Mouse (Mus musculus) liver, embryonic 13.5 days (tissue): Measurements from ENCODE around the gene Hrh3. TPM values are rescaled to one million over a fixed set of nuclear protein-coding genes. Genes with fewer than 3 reads are reported as not detected.

Experiments used
- ATAC-seq: fragments of 200-750 bp; cut with Nextera tagmentation; 2 replicates; pipeline ENCODE4 v1.8.0; 2017; ENCODE audit warnings: low read depth, mild to moderate bottlenecking, moderate number of reproducible peaks, moderate library complexity
- DNase-seq: peaks from one replicate; pipeline ENCODE4 v3.0.0; 2022
- H3K27ac ChIP-seq: fragments of 300-500 bp; sonication (generic); 2 replicates; pipeline ENCODE4 v1.5.1; 2015; ENCODE audit warnings: moderate library complexity, mild to moderate bottlenecking, inconsistent platforms
- H3K27me3 ChIP-seq: fragments of 300-500 bp; sonication (generic); 2 replicates; pipeline ENCODE4 v1.6.1; 2015; ENCODE audit warnings: mild to moderate bottlenecking, inconsistent platforms
- H3K36me3 ChIP-seq: fragments of 300-500 bp; sonication (generic); 2 replicates; pipeline ENCODE4 v1.6.1; 2015; ENCODE audit warnings: mild to moderate bottlenecking, inconsistent platforms
- H3K4me1 ChIP-seq: fragments of 300-500 bp; sonication (generic); replicated peaks from 2 replicates; pipeline ENCODE4 v1.6.1; 2015; ENCODE audit warnings: inconsistent platforms
- H3K4me2 ChIP-seq: fragments of 300-500 bp; sonication (generic); 2 replicates; pipeline ENCODE4 v1.6.1; 2015; ENCODE audit warnings: inconsistent platforms, mild to moderate bottlenecking, moderate library complexity
- H3K4me3 ChIP-seq: fragments of 300-500 bp; sonication (generic); replicated peaks from 2 replicates; pipeline ENCODE4 v1.5.1; 2015; ENCODE audit warnings: mild to moderate bottlenecking, inconsistent platforms
- H3K9ac ChIP-seq: fragments of 300-500 bp; sonication (generic); 2 replicates; pipeline ENCODE4 v1.6.1; 2015; ENCODE audit warnings: mild to moderate bottlenecking, inconsistent platforms
- H3K9me3 ChIP-seq: fragments of 300-500 bp; sonication (generic); replicated peaks from 2 replicates; pipeline ENCODE4 v1.6.1; 2016; ENCODE audit warnings: inconsistent platforms
- WGBS: fragments of 180-500 bp; shearing (Covaris S2); methylation state at CpG from one replicate; pipeline ENCODE4 v1.1.7; 2015; ENCODE audit not compliant: insufficient replicate concordance; 5-methylcytosine and 5-hydroxymethylcytosine counted together
- polyA plus RNA-seq: library from polyadenylated mRNA; unstranded; fragments of >200 nt; fragmentation: Nextera tagmentation; extraction: Ambion mirVana; gene quantifications from 2 replicates; pipeline ENCODE4 v1.2.1, GENCODE M21; 2015

Hrh3 gene
- polyA plus RNA-seq, 1 experiment from 2014 or later, result not detected

DNA sequence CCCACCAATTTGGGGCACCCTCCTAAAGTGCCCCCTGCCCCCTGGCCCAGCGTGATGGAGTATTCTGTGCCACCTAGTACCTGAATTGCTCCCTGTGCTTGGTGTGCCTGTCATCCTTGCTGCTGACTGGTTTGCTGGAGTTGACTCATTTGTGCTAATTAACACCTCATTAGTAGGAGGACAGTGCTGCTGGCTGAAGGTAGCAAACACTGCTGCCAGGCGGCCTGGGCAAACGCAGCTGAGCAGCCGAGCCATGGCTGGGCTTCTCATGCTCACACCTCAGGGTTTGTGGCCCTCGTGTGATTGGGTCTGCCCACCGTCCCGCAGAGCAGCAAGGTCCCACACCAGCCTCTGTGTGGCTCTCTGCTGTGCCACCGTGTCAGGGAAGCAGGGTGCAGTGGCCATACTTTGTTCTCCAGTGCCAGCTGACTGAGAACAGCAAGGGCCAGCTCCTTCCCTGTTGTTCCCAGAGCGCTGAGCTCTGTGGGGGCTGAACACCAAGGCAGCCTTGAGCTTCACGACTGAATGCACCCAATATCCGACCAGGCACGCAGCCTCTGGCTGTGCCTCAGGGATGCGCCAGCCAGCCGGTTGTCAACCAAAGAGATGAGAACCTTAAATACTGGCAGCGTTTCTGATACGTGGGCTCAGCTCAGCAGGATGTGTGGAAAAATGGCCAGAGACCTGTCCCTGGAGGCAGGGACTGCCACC, 18.2 kb downstream of the Hrh3 start:
- H3K9me3 ChIP-seq, result no peaks in the 10 kb centered on the region
- no peak for DNase-seq
- peaks cover 15% of the 10 kb centered on the region; the same call in 1 of the 2 replicates for H3K27me3 ChIP-seq
- no peak overlapping the region for H3K4me2 ChIP-seq
- peaks cover 20% of the 10 kb centered on the region; the same call in 1 of the 2 replicates for H3K36me3 ChIP-seq
- WGBS, result 74% methylated on average over 16 of the region's 16 CpGs
- H3K4me3 ChIP-seq, result no peak overlapping the region
- H3K27ac ChIP-seq, result no peak overlapping the region
- no peak overlapping the region for H3K9ac ChIP-seq
- no peaks in the 10 kb centered on the region for H3K4me1 ChIP-seq
- ATAC-seq, result no peak

DNA sequence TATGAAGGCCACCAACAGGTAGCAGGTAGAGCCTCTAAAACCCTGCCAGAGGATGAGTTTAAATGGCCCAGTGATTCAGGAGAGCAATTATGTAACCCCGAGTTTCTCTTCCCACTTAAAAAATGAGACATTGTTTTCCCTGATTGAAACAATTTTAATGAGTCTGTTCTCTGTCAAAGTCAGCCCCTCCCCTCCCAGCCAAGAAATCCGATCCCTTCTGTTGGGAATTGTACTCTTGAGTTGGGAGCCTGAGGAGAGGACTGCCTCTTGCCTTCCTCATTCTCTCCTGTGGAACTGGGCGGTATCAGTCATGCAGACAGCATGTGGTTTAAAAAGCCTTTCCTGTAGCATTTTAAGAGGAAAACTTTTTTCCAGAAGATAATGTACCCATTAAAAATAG, 19.7 kb downstream of the Hrh3 start:
- H3K4me2 ChIP-seq, result no peak overlapping the region
- no peaks in the 10 kb centered on the region for H3K9me3 ChIP-seq
- peaks cover 20% of the 10 kb centered on the region; the same call in 1 of the 2 replicates for H3K36me3 ChIP-seq
- H3K4me1 ChIP-seq, result no peaks in the 10 kb centered on the region
- H3K27ac ChIP-seq, result no peak overlapping the region
- H3K9ac ChIP-seq, result no peak overlapping the region
- DNase-seq (no peak), ATAC-seq (no peak)
- 0 out of 2 replicates have a peak, but pooled peaks cover 5% of the 10 kb centered on the region for H3K27me3 ChIP-seq
- no peak overlapping the region for H3K4me3 ChIP-seq
- WGBS, result 62% methylated on average over 3 of the region's 3 CpGs

DNA sequence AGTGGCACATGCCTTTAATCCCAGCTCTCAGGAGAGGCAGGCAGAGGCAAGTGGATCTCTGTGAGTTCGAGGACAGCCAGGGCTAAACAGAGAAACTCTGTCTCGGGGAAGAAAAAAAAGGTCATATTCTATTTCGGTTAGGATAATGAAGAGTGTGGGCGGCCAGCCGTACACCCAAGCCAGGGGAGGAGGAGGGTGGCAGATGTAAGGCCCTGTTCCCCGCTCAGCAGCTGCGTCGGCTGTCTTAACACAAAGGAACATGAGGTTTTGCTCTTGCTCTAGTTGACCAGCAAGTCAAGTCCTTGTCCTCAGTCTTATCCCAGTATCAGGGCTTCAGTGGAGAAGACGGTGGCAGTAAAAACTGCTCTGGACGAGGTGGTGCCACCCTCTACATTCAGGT, 21.2 kb downstream of the Hrh3 start:
- Histone ChIP-seq H3K4me2 (no peak overlapping the region), H3K4me1 (no peaks in the 10 kb centered on the region), H3K27ac (no peak overlapping the region), H3K36me3 (peaks cover 28% of the 10 kb centered on the region; the same call in 1 of the 2 replicates), H3K4me3 (no peak overlapping the region), H3K27me3 (no peaks in the 10 kb centered on the region), H3K9ac (no peak overlapping the region), H3K9me3 (no peaks in the 10 kb centered on the region)
- DNase-seq (no peak), ATAC-seq (no peak)
- 73% methylated on average over 10 of the region's 10 CpGs for whole genome bisulfite sequencing

DNA sequence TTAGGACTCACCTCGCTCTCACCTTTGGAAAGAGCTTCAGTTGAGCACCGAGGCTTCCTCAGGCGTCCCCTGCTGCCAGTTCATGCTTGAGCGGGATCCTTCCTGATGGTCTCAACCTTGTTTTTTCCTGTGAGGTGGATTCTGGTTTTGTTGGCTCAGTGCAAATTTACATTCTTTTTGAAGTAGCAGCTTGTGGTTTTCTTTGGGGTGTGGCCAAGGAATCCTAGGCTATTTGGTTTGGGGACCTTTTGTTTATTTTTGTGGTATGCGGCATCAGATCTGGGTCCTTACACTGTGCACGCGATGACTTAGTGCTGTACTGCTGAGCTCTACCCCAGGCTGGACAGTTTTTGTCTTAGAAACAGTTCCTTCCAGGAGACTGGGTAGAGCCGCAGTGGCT, 23.6 kb downstream of the Hrh3 start:
- DNase-seq (no peak), ATAC-seq (no peak)
- Histone ChIP-seq H3K9me3 (no peaks in the 10 kb centered on the region), H3K9ac (no peak overlapping the region), H3K4me1 (no peaks in the 10 kb centered on the region), H3K27ac (no peak overlapping the region), H3K27me3 (no peaks in the 10 kb centered on the region), H3K4me2 (no peak overlapping the region), H3K4me3 (no peak overlapping the region), H3K36me3 (peaks cover 32% of the 10 kb centered on the region)
- 80% methylated on average over 8 of the region's 8 CpGs for WGBS

DNA sequence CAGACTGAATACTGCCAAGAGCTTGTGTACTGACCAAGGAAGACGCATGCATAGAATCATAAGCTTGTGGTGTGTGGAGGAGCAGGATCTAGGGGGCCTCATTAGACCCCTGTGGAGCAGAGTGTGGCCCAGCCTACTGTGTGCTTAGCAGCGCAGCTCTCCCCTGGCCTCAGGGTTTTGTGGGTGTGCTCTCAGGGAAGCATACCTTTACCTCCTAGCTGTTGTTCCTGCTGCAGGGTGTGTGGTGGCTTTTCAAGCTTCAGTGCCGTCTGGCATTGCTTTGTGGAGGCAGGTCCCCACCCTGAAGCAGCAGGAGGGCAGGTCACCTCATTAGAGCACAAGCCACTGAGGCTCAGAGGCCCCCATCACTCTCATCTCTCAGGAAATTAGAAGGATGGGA, 26.7 kb downstream of the Hrh3 start:
- Histone ChIP-seq H3K27me3 (no peaks in the 10 kb centered on the region), H3K4me1 (no peaks in the 10 kb centered on the region), H3K27ac (no peak overlapping the region), H3K4me3 (no peak overlapping the region), H3K36me3 (peaks cover 24% of the 10 kb centered on the region), H3K4me2 (no peak overlapping the region), H3K9me3 (no peaks in the 10 kb centered on the region), H3K9ac (no peak overlapping the region)
- no peak for DNase-seq
- WGBS, result 73% methylated on average over 3 of the region's 3 CpGs
- ATAC-seq, result no peak

DNA sequence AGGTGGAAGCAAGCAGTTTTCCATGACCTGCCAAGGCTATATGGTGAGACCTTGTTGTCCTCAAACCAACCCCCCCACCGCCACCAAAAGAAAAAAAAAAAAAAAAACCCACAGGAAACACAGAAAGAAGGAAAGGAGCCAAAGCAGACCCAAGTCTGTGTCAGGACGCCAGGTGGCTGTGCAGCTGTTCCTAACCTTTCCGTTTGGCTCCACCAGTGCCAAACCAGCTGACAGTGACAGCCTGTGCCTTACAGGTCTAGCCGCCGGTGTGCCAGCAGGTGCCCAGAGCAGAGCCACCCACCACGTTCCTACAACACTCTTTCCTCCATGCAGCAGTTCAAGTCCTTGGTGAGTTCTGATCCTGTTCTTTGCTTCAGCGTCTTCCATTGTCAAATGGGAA, 31.4 kb downstream of the Hrh3 start:
- H3K36me3 ChIP-seq, result peaks cover 20% of the 10 kb centered on the region
- no peak overlapping the region for H3K27ac ChIP-seq
- DNase-seq (no peak), ATAC-seq (no peak)
- H3K9me3 ChIP-seq, result no peaks in the 10 kb centered on the region
- no peak overlapping the region for H3K9ac ChIP-seq
- no peak overlapping the region for H3K4me2 ChIP-seq
- WGBS, result 84% methylated on average over 7 of the region's 7 CpGs
- H3K27me3 ChIP-seq, result no peaks in the 10 kb centered on the region
- H3K4me1 ChIP-seq, result peaks cover 17% of the 10 kb centered on the region
- H3K4me3 ChIP-seq, result no peak overlapping the region

DNA sequence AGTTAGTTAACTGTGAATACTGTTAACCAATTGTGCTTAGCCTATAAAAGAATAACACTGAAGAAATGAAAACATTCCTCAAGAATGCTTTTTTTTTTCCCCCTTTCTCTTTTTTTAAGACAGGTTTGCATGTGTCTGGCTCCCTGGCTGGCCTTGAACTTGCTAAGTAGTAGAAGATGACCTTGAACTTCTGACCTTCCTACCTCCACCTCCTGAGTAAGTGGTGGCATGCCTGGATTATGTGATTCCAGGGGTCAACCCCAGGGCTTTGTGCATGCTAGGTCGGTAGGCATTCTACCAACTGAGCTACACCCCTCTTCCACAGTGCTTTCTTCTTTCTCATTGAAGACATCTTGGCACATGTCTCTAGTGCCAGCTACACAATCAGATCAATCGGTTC, 32.6 kb downstream of the Hrh3 start:
- no peak for DNase-seq
- peak overlapping the region; percentile 79; the same call in 1 of the 2 replicates for H3K4me3 ChIP-seq
- H3K36me3 ChIP-seq, result peaks cover 16% of the 10 kb centered on the region; the same call in 1 of the 2 replicates
- H3K27ac ChIP-seq, result no peak overlapping the region
- no peaks in the 10 kb centered on the region for H3K27me3 ChIP-seq
- H3K4me2 ChIP-seq, result no peak overlapping the region
- ATAC-seq, result no peak
- 88% methylated on average over 2 of the region's 2 CpGs for WGBS
- H3K4me1 ChIP-seq, result peaks cover 17% of the 10 kb centered on the region
- H3K9me3 ChIP-seq, result no peaks in the 10 kb centered on the region
- peak overlapping the region; percentile 82; the same call in 1 of the 2 replicates for H3K9ac ChIP-seq

DNA sequence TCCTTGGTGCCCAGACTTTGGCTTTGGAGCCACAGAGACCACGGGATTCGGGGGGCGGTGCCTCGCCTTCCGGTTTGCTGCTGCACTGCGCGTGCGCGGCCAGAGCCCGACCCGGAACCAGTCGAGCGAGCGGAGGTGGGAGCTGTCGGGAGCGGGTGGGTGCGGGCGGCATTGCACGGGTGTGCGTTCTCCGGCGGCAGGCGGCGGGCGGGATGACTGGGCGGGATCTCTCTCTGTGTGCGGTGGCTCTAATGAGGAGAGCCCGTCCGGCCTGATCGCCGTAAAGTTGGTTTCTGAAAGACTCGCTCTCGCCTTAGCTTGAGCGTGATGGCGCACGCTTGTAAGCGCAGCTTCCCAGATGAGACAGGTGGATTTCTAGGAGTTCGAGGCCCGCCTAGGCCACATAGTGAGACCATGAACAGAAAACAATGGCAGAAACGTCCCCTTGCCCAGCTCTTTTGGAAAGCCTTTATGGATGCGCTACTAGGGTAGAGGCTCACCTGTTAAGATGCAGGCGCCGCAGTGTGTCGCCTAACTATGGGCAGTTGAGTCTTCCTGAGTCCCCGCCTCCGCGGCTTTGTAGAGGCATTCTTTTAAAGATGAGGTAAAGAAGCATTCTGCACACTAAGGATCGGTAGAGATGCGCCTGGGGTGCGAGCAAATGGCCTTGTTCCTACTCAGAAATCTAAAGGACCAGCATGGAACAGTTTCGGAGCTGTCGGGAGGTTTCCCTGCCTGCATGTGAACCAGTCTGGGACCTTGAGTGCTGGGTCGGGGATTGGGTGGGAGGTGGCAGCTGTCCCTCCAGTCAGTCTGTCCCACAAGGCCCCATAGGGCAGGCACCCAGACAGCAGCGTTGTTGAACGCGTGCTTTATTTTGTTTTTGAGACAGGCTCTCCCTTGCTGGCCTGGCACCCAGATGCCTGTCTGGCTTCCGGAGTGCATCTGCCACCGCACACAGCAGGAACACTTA, 33.5 kb downstream of the Hrh3 start, which contains the start of gene Mtg2:
TSS of gene Mtg2 (plus strand) at position 108 of the 973 bp plus-strand sequence.
- 5% methylated on average over 58 of the region's 58 CpGs for WGBS
- DNase-seq (peak; percentile 91), ATAC-seq (peak; percentile 96)
- Histone ChIP-seq H3K27me3 (no peaks in the 10 kb centered on the region), H3K36me3 (peaks cover 16% of the 10 kb centered on the region; the same call in 1 of the 2 replicates), H3K27ac (peak within 1 kb of the TSS; percentile 63; the same call in 1 of the 2 replicates), H3K4me2 (peak within 1 kb of the TSS; percentile 89), H3K9me3 (no peaks in the 10 kb centered on the region), H3K9ac (peak within 1 kb of the TSS; percentile 82), H3K4me1 (peaks cover 17% of the 10 kb centered on the region), H3K4me3 (peak within 1 kb of the TSS; percentile 79)

DNA sequence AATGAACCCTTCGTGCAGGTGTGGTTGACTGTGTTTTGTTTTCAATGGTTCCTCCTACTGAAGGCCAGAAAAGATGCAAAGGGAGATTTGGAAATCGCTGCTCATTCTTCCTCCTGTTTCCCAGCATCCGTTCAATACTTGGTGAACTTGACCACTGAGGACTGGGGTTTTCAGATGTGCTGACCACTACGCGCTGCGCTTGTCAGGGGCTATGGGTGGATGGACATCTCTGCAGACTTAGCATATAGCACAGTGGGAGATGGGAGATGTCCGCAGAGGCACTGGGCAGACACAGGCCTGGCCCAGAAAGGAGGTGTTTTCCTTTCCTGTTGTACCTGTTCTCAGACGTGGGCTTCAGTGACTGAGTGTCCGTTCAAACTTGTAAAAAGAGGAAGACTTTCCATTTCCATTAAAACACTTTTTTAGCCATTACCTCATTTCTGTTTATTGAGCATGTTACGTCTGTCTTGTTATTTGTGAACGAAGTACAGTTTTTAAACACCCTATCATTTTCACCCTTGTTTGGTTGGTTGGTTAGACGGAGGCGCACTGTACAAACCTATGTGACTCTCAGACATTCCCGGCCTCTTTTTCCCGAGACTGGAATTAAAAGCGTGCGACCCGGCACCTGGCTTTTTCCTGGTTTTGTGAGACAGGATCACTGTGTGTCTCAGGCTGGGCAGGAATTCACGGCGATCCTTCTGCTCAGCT, 34.4 kb downstream of the Hrh3 start:
- Histone ChIP-seq H3K36me3 (peaks cover 16% of the 10 kb centered on the region; the same call in 1 of the 2 replicates), H3K27ac (0 out of 2 replicates have a peak overlapping the region, but pooled peaks have one; percentile 63), H3K4me1 (peaks cover 17% of the 10 kb centered on the region), H3K4me3 (peak overlapping the region; percentile 79), H3K4me2 (peak overlapping the region; percentile 89), H3K27me3 (no peaks in the 10 kb centered on the region), H3K9ac (peak overlapping the region; percentile 82), H3K9me3 (no peaks in the 10 kb centered on the region)
- no peak for DNase-seq
- ATAC-seq, result peak; percentile 57
- WGBS, result 26% methylated on average over 20 of the region's 20 CpGs

DNA sequence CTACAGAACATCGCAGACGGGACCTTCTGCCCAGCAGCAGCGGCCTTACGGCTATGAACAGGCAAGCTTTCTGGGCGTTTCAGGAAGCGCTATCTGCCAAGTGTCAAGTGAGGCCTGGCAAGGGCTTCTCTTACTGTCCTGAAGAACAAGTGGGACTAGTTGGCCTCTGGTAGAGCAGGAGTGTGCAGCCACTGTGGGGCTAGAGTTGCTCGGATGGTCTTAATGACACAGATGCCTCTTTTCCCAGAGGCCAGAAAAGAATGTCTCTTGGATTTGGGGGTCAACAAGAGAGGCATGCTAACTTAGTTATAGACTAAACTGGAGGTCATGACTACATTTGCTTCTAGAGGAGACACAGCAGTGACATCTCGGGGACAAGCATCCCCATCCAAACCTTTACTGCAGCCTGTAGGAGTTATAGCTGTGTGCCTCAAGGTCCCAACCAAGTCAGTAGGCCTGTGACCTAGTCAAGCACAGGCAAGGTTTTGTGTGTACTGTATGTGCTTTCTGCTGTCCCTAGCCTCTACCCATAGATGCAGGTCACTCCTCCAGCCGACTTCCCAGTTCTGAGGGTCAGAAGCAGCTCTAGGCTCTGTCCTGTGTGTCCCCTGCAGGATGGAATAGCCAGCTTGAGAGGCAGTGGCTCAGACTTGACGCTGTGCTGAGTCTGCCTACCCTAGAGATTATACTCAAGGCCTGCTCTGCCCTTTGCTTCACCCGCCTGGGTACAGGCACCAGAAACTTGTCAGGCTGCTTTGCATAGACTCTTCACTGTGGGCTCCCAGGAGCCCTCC, 40.8 kb downstream of the Hrh3 start:
- 78% methylated on average over 11 of the region's 11 CpGs for WGBS
- no peaks in the 10 kb centered on the region for H3K4me1 ChIP-seq
- no peak overlapping the region for H3K27ac ChIP-seq
- no peaks in the 10 kb centered on the region for H3K27me3 ChIP-seq
- no peaks in the 10 kb centered on the region for H3K9me3 ChIP-seq
- H3K4me3 ChIP-seq, result no peak overlapping the region
- H3K36me3 ChIP-seq, result peaks cover 31% of the 10 kb centered on the region
- H3K9ac ChIP-seq, result no peak overlapping the region
- H3K4me2 ChIP-seq, result no peak overlapping the region
- DNase-seq (no peak), ATAC-seq (no peak)
